Mouse (Mus musculus) brown adipose tissue, adult 24 weeks (tissue): ENCODE measurements around the gene Dctn2. TPM values are rescaled to one million over a fixed set of nuclear protein-coding genes. Genes with fewer than 3 reads are reported as not detected.
"Not testable (repeated sequence)": the region's sequence is repeated elsewhere in the genome, so short reads cannot be mapped to it uniquely, and the experiment has no call there.

Experiments
- H3K27ac ChIP-seq: fragments of 200-500 bp; replicated peaks from 2 replicates; pipeline ENCODE4 v1.5.1; 2012; ENCODE audit warnings: low read depth, mild to moderate bottlenecking, low read length
- H3K4me1 ChIP-seq: fragments of 200-500 bp; 2 replicates; pipeline ENCODE4 v1.6.1; 2012; ENCODE audit warnings: low read length, mixed read lengths; ENCODE audit not compliant: control insufficient read depth, insufficient read depth, insufficient read length
- H3K4me3 ChIP-seq: fragments of 200-500 bp; 2 replicates; pipeline ENCODE4 v1.5.1; 2012; ENCODE audit warnings: low read depth, mild to moderate bottlenecking, low read length, moderate library complexity; ENCODE audit not compliant: insufficient read depth
- polyA plus RNA-seq: library from polyadenylated mRNA; stranded (reverse); fragments of >200 nt; gene quantifications from 2 replicates; pipeline ENCODE4 v1.2.4, GENCODE M21; 2012; ENCODE audit not compliant: missing spikeins, insufficient read depth, insufficient read length

The Dctn2 gene
- polyA plus RNA-seq, 1 experiment, result 100 TPM

GRCm38 (mm10) chr10:127290307-127290929 is 24.2 kb downstream of the Dctn2 start:
- Histone ChIP-seq H3K4me1 (peaks cover 10% of the 10 kb centered on the region), H3K4me3 (peak overlapping the region; percentile 87)

GRCm38 (mm10) chr10:127290930-127291880 is 25.0 kb downstream of the Dctn2 start:
- peak overlapping the region; percentile 84 for H3K4me3 ChIP-seq

More at GRCm38 (mm10) chr10:127290307-127290929, 24.2 kb downstream of the Dctn2 start:
- H3K27ac ChIP-seq, result peak overlapping the region; percentile 99

GRCm38 (mm10) chr10:127291881-127292638 is 25.9 kb downstream of the Dctn2 start:
- H3K27ac ChIP-seq, result peak overlapping the region; percentile 74
- peaks cover 7% of the 10 kb centered on the region for H3K4me1 ChIP-seq
- peak overlapping the region; percentile 84 for H3K4me3 ChIP-seq

More at GRCm38 (mm10) chr10:127290930-127291880, 25.0 kb downstream of the Dctn2 start:
- Histone ChIP-seq H3K27ac (peak overlapping the region; percentile 74), H3K4me1 (peaks cover 10% of the 10 kb centered on the region)

- H3K4me3 ChIP-seq, result peak overlapping the region; percentile 25; the same call in 1 of the 2 replicates
- no peaks in the 10 kb centered on the region; the same call in 1 of the 2 replicates for H3K4me1 ChIP-seq
- H3K27ac ChIP-seq, result peak overlapping the region; percentile 63; the same call in 1 of the 2 replicates
Observed at GRCm38 (mm10) chr10:127292987-127293538, 26.9 kb downstream of the Dctn2 start.

- Histone ChIP-seq H3K4me3 (peak overlapping the region; percentile 25), H3K4me1 (no peaks in the 10 kb centered on the region; the same call in 1 of the 2 replicates), H3K27ac (peak overlapping the region; percentile 63)
Observed at GRCm38 (mm10) chr10:127293590-127294113, 27.5 kb downstream of the Dctn2 start.

GRCm38 (mm10) chr10:127294895-127295510 is 28.8 kb downstream of the Dctn2 start:
- no peak overlapping the region for H3K27ac ChIP-seq
- no peak overlapping the region for H3K4me3 ChIP-seq
- no peaks in the 10 kb centered on the region; the same call in 1 of the 2 replicates for H3K4me1 ChIP-seq

- Histone ChIP-seq H3K4me1 (no peaks in the 10 kb centered on the region; the same call in 1 of the 2 replicates), H3K27ac (no peak overlapping the region), H3K4me3 (no peak overlapping the region)
Observed at GRCm38 (mm10) chr10:127295986-127296794, 30.0 kb downstream of the Dctn2 start.

- Histone ChIP-seq H3K4me3 (no peak overlapping the region), H3K27ac (no peak overlapping the region), H3K4me1 (no peaks in the 10 kb centered on the region; the same call in 1 of the 2 replicates)
Observed at GRCm38 (mm10) chr10:127297015-127297871, 31.1 kb downstream of the Dctn2 start.

- Histone ChIP-seq H3K27ac (no peak overlapping the region), H3K4me1 (no peaks in the 10 kb centered on the region), H3K4me3 (no peak overlapping the region)
Observed at GRCm38 (mm10) chr10:127300361-127300760, 34.2 kb downstream of the Dctn2 start.

GRCm38 (mm10) chr10:127303136-127303535 is 37.0 kb downstream of the Dctn2 start:
- no peak overlapping the region for H3K4me3 ChIP-seq
- no peaks in the 10 kb centered on the region for H3K4me1 ChIP-seq
- no peak overlapping the region for H3K27ac ChIP-seq

GRCm38 (mm10) chr10:127309167-127309566 is 43.0 kb downstream of the Dctn2 start:
- H3K4me3 ChIP-seq, H3K4me1 ChIP-seq, H3K27ac ChIP-seq: not testable (repeated sequence)

- Histone ChIP-seq H3K27ac (peak overlapping the region; percentile 68), H3K4me1 (peaks cover 3% of the 10 kb centered on the region; the same call in 1 of the 2 replicates), H3K4me3 (peak overlapping the region; percentile 77)
Observed at GRCm38 (mm10) chr10:127310523-127311475, 44.6 kb downstream of the Dctn2 start.
